Mouse (Mus musculus) cerebellum, adult 2 months (tissue): ENCODE measurements at regions not wholly inside any gene's neighbourhood (a gene's known extent, or its start where the extent isn't known, plus 50 kb on each side); places are given as distances from the start of the nearest gene placed in this dataset.

ENCODE experiments used
- CTCF ChIP-seq: fragments of 200-500 bp; IDR thresholded peaks from 2 replicates; pipeline ENCODE4 v1.5.1; 2011; ENCODE audit warnings: low read depth, mild to moderate bottlenecking, control low read depth, low read length, moderate library complexity, borderline replicate concordance; ENCODE audit not compliant: insufficient read depth
- POLR2A ChIP-seq: fragments of 200-500 bp; IDR thresholded peaks from 2 replicates; pipeline ENCODE4 v1.6.1; 2011; ENCODE audit warnings: low read length, control low read depth, borderline replicate concordance; ENCODE audit not compliant: insufficient read depth

DNA sequence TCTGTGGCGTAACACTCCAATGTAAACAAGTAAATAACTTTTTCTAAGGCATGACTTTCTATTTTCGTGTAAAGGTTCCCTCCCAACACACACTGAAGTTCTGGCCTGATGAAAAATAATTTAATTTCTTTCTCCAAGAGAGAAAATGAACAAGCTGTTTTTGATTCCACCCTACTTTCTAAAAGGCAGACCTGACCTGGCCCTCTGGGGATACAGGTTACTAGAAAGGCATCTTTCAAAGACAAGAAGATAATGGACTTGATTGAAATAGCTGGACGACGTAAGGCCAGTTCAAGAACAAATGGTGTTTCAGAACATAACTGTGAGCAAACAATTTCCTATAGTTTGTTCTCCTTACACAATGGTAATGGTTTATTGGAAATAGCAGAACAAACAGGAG lies 273.5 kb downstream of the Ptprc start:
- TF ChIP-seq POLR2A = no peak
- TF ChIP-seq CTCF = no peak
